Mouse (Mus musculus): ENCODE measurements at regions not wholly inside any gene's neighbourhood (a gene's known extent, or its start where the extent isn't known, plus 50 kb on each side); places are given as distances from the start of the nearest gene placed in this dataset.

DNA sequence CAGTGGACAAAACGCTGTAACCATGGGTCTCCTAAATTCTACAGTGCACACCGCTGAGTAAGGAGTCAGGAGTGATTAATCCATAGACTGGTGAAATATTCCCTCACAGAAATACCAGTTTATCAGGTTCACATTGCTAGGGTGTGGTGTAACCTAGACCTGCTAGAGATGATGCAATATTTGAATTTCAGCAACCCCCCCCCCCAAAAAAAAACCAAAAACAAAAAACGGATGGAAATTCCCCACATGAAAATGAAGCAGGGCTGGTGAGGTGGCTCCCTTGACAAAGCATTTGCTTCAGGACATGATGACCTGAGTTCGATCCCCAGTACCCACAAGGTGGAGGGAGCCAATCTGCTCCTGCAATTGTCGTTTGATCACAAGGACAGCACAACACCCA is 82.7 kb upstream of the Pik3cg start:
- TF ChIP-seq POLR2A (IDR thresholded peaks at IDR 0.05; ENCODE audit: insufficient read depth, low read length), result no peak
- TF ChIP-seq CTCF (IDR thresholded peaks at IDR 0.05; ENCODE audit: low read depth, low read length), result no peak
- no peak for TF ChIP-seq EP300 (IDR thresholded peaks at IDR 0.05; ENCODE audit: insufficient read depth, low read depth, low read length)
